Mouse (Mus musculus): ENCODE measurements around the gene Poln. TPM values are rescaled to one million over a fixed set of nuclear protein-coding genes. Genes with fewer than 3 reads are reported as not detected.

Poln gene
- total RNA-seq, 2 experiments from 2014 or later = 0.91 to 1.9 TPM

- intact Hi-C loops (cut with DNase I) = loop anchor here (5.0 kb wide), 1 partner anchor 50 kb away; no protein-coding TSS in a partner anchor
- no peak for DNase-seq (ENCODE audit: low spot score in 2 of 2)
Measured at GRCm38 (mm10) chr5:34147554-34147953, 21.7 kb downstream of the Poln start.

GRCm38 (mm10) chr5:34139751-34140150 lies 29.5 kb downstream of the Poln start:
- intact Hi-C loops (cut with DNase I) = no loop called here

GRCm38 (mm10) chr5:34132731-34133130 lies 36.5 kb downstream of the Poln start:
- intact Hi-C loops (cut with DNase I) = no loop called here
- no peak for DNase-seq (ENCODE audit: low spot score in 2 of 2)

More at GRCm38 (mm10) chr5:34139751-34140150, 29.5 kb downstream of the Poln start:
- peak; percentile 8 to 10 for DNase-seq (ENCODE audit: low spot score in 2 of 2)

GRCm38 (mm10) chr5:34124131-34124530 lies 45.1 kb downstream of the Poln start:
- intact Hi-C loops (cut with DNase I) = no loop called here
- DNase-seq (ENCODE audit: low spot score in 2 of 2) = no peak

- DNase-seq (ENCODE audit: low spot score in 2 of 2) = peak; percentile 35 to 58
- intact Hi-C loops (cut with DNase I) = no loop called here
Measured at GRCm38 (mm10) chr5:34119121-34119856, 50.0 kb downstream of the Poln start.

GRCm38 (mm10) chr5:34105681-34106080 lies 63.6 kb downstream of the Poln start:
- intact Hi-C loops (cut with DNase I) = no loop called here
- DNase-seq (ENCODE audit: low spot score in 2 of 2) = no peak

- intact Hi-C loops (cut with DNase I) = loop anchor here (5.0 kb wide), 1 partner anchor 50 kb away; no protein-coding TSS in a partner anchor
- peak; percentile 14 to 42 for DNase-seq (ENCODE audit: low spot score in 2 of 2)
Measured at GRCm38 (mm10) chr5:34097333-34097732, 71.9 kb downstream of the Poln start.

GRCm38 (mm10) chr5:34093021-34093420 lies 76.2 kb downstream of the Poln start:
- intact Hi-C loops (cut with DNase I) = no loop called here
- DNase-seq (ENCODE audit: low spot score in 2 of 2) = no peak

GRCm38 (mm10) chr5:34032520-34032919 lies 136.7 kb downstream of the Poln start:
- intact Hi-C loops (cut with DNase I) = no loop called here

GRCm38 (mm10) chr5:34031022-34031421 lies 138.2 kb downstream of the Poln start:
- no peak for DNase-seq (ENCODE audit: low spot score in 2 of 2)
- intact Hi-C loops (cut with DNase I) = no loop called here

More at GRCm38 (mm10) chr5:34032520-34032919, 136.7 kb downstream of the Poln start:
- no peak for DNase-seq (ENCODE audit: low spot score in 2 of 2)

- intact Hi-C loops (cut with DNase I) = no loop called here
- DNase-seq (ENCODE audit: low spot score in 2 of 2) = no peak
Measured at GRCm38 (mm10) chr5:34030101-34030500, 139.1 kb downstream of the Poln start.

- no peak for DNase-seq (ENCODE audit: low spot score in 2 of 2)
- intact Hi-C loops (cut with DNase I) = no loop called here
Measured at GRCm38 (mm10) chr5:34018968-34019367, 150.3 kb downstream of the Poln start.

GRCm38 (mm10) chr5:34014652-34015051 lies 154.6 kb downstream of the Poln start:
- intact Hi-C loops (cut with DNase I) = no loop called here
- DNase-seq (ENCODE audit: low spot score in 2 of 2) = no peak

- intact Hi-C loops (cut with DNase I) = no loop called here
- no peak for DNase-seq (ENCODE audit: low spot score in 2 of 2)
Measured at GRCm38 (mm10) chr5:34007392-34007941, 161.8 kb downstream of the Poln start.

GRCm38 (mm10) chr5:34006832-34007231 lies 162.4 kb downstream of the Poln start:
- intact Hi-C loops (cut with DNase I) = no loop called here
- no peak for DNase-seq (ENCODE audit: low spot score in 2 of 2)

GRCm38 (mm10) chr5:34004618-34005017 lies 164.6 kb downstream of the Poln start:
- intact Hi-C loops (cut with DNase I) = no loop called here
- DNase-seq (ENCODE audit: low spot score in 2 of 2) = no peak

- no peak for DNase-seq (ENCODE audit: low spot score in 2 of 2)
- intact Hi-C loops (cut with DNase I) = no loop called here
Measured at GRCm38 (mm10) chr5:34002636-34003035, 166.6 kb downstream of the Poln start.

GRCm38 (mm10) chr5:34001401-34001800 lies 167.8 kb downstream of the Poln start:
- DNase-seq (ENCODE audit: low spot score in 2 of 2) = no peak
- intact Hi-C loops (cut with DNase I) = no loop called here

GRCm38 (mm10) chr5:34000809-34001208 lies 168.4 kb downstream of the Poln start:
- DNase-seq (ENCODE audit: low spot score in 2 of 2) = peak in 1 of 2 experiments; percentile 45
- intact Hi-C loops (cut with DNase I) = no loop called here

GRCm38 (mm10) chr5:33999466-34000090 lies 169.7 kb downstream of the Poln start:
- intact Hi-C loops (cut with DNase I) = loop anchor here (5.0 to 10.0 kb wide), 2 partner anchors 188 to 275 kb away; partner anchors contain the start of gene Mxd4
- DNase-seq (ENCODE audit: low spot score in 2 of 2) = no peak

- intact Hi-C loops (cut with DNase I) = loop anchor here (5.0 to 10.0 kb wide), 2 partner anchors 189 to 276 kb away; partner anchors contain the start of gene Mxd4
- DNase-seq (ENCODE audit: low spot score in 2 of 2) = no peak
Measured at GRCm38 (mm10) chr5:33998505-33998877, 170.8 kb downstream of the Poln start.

All from left cerebral cortex, postnatal 36 days (tissue).